10 mouse cellular contexts compared by ENCODE assay signal in the genomic region with DNA sequence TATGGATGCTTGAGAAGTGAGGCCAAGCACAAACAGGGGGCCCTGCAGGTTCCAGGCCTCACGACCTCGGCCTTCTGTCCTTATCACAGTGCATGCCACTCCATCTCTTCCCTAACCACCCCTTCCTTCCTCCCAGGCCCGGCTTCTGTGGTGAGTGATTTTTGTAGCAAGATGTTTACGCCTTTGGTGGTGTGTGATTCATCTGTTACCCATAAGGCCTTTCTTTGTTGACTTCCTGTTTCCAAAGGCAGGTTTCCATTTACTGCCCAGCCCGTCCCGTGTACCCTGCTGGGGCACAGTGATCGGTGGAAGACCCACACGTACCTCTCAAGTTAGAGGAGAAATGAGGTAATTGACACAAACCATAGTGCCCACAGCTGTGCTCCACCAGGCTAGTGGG. TPM values are rescaled to one million over a fixed set of nuclear protein-coding genes. Genes with fewer than 3 reads are reported as not detected.
A peak's percentile ranks its signal among the peaks of the same experiment; 100 is the strongest.
DNase-seq lines count a peak whose midpoint lies in the region; ATAC-seq lines count a peak whose summit lies in the region.
"Had no signal": no experiment of that assay in that cellular context is flagged by ENCODE, and none has a peak within 500 bp of the region (broad histone marks: within the 10 kb centered on the region; RNA-seq: fewer than 3 reads in every experiment).

No protein-coding gene starts in this region.

- H3K9ac ChIP-seq in liver, embryonic 16.5 days (ENCODE audit: low read depth, low read length) = no peak overlapping the region
- H3K9ac ChIP-seq in forebrain, embryonic 13.5 days = no peak overlapping the region
- H3K9ac ChIP-seq: embryonic facial prominence, embryonic 12.5 days; midbrain, embryonic 13.5 days had no signal

- peak; percentile 47 for ATAC-seq in liver, embryonic 16.5 days (ENCODE audit: low read depth)
- ATAC-seq in forebrain, embryonic 13.5 days = no peak
- ATAC-seq: midbrain, embryonic 13.5 days had no signal

- no peak overlapping the region for H3K4me2 ChIP-seq in liver, embryonic 16.5 days (ENCODE audit: low read depth, low read length)
- H3K4me2 ChIP-seq in forebrain, embryonic 13.5 days = no peak overlapping the region
- H3K4me2 ChIP-seq: embryonic facial prominence, embryonic 12.5 days; midbrain, embryonic 13.5 days had no signal

- H3K27ac ChIP-seq in liver, embryonic 16.5 days (ENCODE audit: low read length) = peak overlapping the region; percentile 12; the same call in 1 of the 2 replicates
- no peak overlapping the region for H3K27ac ChIP-seq in embryonic facial prominence, embryonic 10.5 days (replicated peaks)
- H3K27ac ChIP-seq in forebrain, embryonic 13.5 days = no peak overlapping the region
- H3K27ac ChIP-seq: embryonic facial prominence, embryonic 12.5 days; midbrain, embryonic 13.5 days had no signal

- no peaks in the 10 kb centered on the region for H3K36me3 ChIP-seq in liver, embryonic 16.5 days (ENCODE audit: control insufficient read depth, insufficient read depth)
- H3K36me3 ChIP-seq in embryonic facial prominence, embryonic 10.5 days (replicated peaks) = no peaks in the 10 kb centered on the region
- no peaks in the 10 kb centered on the region for H3K36me3 ChIP-seq in forebrain, embryonic 13.5 days (ENCODE audit: poor library complexity, severe bottlenecking)
- H3K36me3 ChIP-seq: embryonic facial prominence, embryonic 12.5 days; midbrain, embryonic 13.5 days had no signal

- WGBS in liver, embryonic 16.5 days (ENCODE audit: insufficient replicate concordance) = 17% methylated on average over 8 of the region's 8 CpGs
- WGBS in embryonic facial prominence, embryonic 10.5 days = 84% methylated on average over 8 of the region's 8 CpGs
- WGBS in forebrain, embryonic 13.5 days = 89% methylated on average over 8 of the region's 8 CpGs

- H3K4me1 ChIP-seq in liver, embryonic 16.5 days (ENCODE audit: control insufficient read depth, low read depth, low read length) = peaks cover 3% of the 10 kb centered on the region
- H3K4me1 ChIP-seq in embryonic facial prominence, embryonic 10.5 days = peaks cover 3% of the 10 kb centered on the region
- H3K4me1 ChIP-seq in forebrain, embryonic 13.5 days = 0 out of 2 replicates have a peak, but pooled peaks cover 6% of the 10 kb centered on the region
- H3K4me1 ChIP-seq: midbrain, embryonic 13.5 days had no signal

- H3K27me3 ChIP-seq in liver, embryonic 16.5 days (ENCODE audit: control insufficient read depth, insufficient read depth, low read depth, low read length) = no peaks in the 10 kb centered on the region
- H3K27me3 ChIP-seq in embryonic facial prominence, embryonic 10.5 days (replicated peaks; ENCODE audit: low read depth, poor library complexity, severe bottlenecking) = no peaks in the 10 kb centered on the region
- no peaks in the 10 kb centered on the region for H3K27me3 ChIP-seq in forebrain, embryonic 13.5 days
- H3K27me3 ChIP-seq: embryonic facial prominence, embryonic 12.5 days; midbrain, embryonic 13.5 days had no signal

- no peaks in the 10 kb centered on the region for H3K9me3 ChIP-seq in liver, embryonic 16.5 days (replicated peaks; ENCODE audit: control insufficient read depth, low read length)
- H3K9me3 ChIP-seq in embryonic facial prominence, embryonic 10.5 days = no peaks in the 10 kb centered on the region
- no peaks in the 10 kb centered on the region for H3K9me3 ChIP-seq in forebrain, embryonic 13.5 days (replicated peaks)
- H3K9me3 ChIP-seq: embryonic facial prominence, embryonic 12.5 days; midbrain, embryonic 13.5 days had no signal

- no peak overlapping the region for H3K4me3 ChIP-seq in liver, embryonic 16.5 days (ENCODE audit: low read depth, low read length)
- no peak overlapping the region for H3K4me3 ChIP-seq in embryonic facial prominence, embryonic 10.5 days
- no peak overlapping the region for H3K4me3 ChIP-seq in forebrain, embryonic 13.5 days
- H3K4me3 ChIP-seq: embryonic facial prominence, embryonic 12.5 days; midbrain, embryonic 13.5 days had no signal

- DNase-seq in MEL-GATA-1-ER (ENCODE audit: extremely low read depth, low read depth) = peak; percentile 78
- peak; percentile 44 to 67 for DNase-seq in heart, adult 9 months (ENCODE audit: low spot score in 2 of 2)
- peak; percentile 48 to 59 for DNase-seq in spleen, adult 18-20 months
- DNase-seq in layer of hippocampus, adult 8-10 months (ENCODE audit: low spot score in 2 of 2) = no peak
- no peak for DNase-seq in embryonic facial prominence, embryonic 10.5 days (ENCODE audit: low spot score)
- no peak for DNase-seq in cerebellum, postnatal 36 days

RNA-seq across cellular contexts. Expression of gene Fam187b, which starts 29.1 kb away (rescaled TPM):
- 3.2 and 3.8 TPM in 2 replicates for polyA plus RNA-seq in liver, embryonic 16.5 days (2015; fragmentation: Nextera tagmentation; extraction: Ambion mirVana)
- under 1 TPM in 1 of 4 experiments, not detected in 3; 0.21 TPM for total RNA-seq in layer of hippocampus, adult 8-10 months (2022)
- polyA plus RNA-seq in embryonic facial prominence, embryonic 10.5 days (2016; fragmentation: Nextera tagmentation; extraction: Ambion mirVana) = 2.9 and 3.3 TPM in 2 replicates
- 0.58 and 0.74 TPM in 2 replicates for polyA plus RNA-seq in forebrain, embryonic 13.5 days (2015; fragmentation: Nextera tagmentation; extraction: Ambion mirVana)

RNA-seq across cellular contexts. Expression of gene Lsr, which starts 29.4 kb away (rescaled TPM):
- 30.5 and 31.8 TPM in 2 replicates for polyA plus RNA-seq in liver, embryonic 16.5 days (2015; fragmentation: Nextera tagmentation; extraction: Ambion mirVana)
- total RNA-seq in layer of hippocampus, adult 8-10 months (2022) = 1 to 10 TPM; 5.1 to 9.0 (median 6.0) TPM
- 33.1 and 33.4 TPM in 2 replicates for polyA plus RNA-seq in embryonic facial prominence, embryonic 10.5 days (2016; fragmentation: Nextera tagmentation; extraction: Ambion mirVana)
- polyA plus RNA-seq in forebrain, embryonic 13.5 days (2015; fragmentation: Nextera tagmentation; extraction: Ambion mirVana) = 17.8 and 22.2 TPM in 2 replicates

RNA-seq across cellular contexts. Expression of gene Fxyd5, which starts 39.6 kb away (rescaled TPM):
- 19.9 and 22.4 TPM in 2 replicates for polyA plus RNA-seq in liver, embryonic 16.5 days (2015; fragmentation: Nextera tagmentation; extraction: Ambion mirVana)
- 10 to 100 TPM; 27.5 to 36.2 (median 30.7) TPM for total RNA-seq in layer of hippocampus, adult 8-10 months (2022)
- 9.1 and 9.5 TPM in 2 replicates for polyA plus RNA-seq in embryonic facial prominence, embryonic 10.5 days (2016; fragmentation: Nextera tagmentation; extraction: Ambion mirVana)
- 11.5 and 12.2 TPM in 2 replicates for polyA plus RNA-seq in forebrain, embryonic 13.5 days (2015; fragmentation: Nextera tagmentation; extraction: Ambion mirVana)

RNA-seq across cellular contexts. Expression of gene Usf2, which starts 46.0 kb away (rescaled TPM):
- polyA plus RNA-seq in liver, embryonic 16.5 days (2015; fragmentation: Nextera tagmentation; extraction: Ambion mirVana) = 7.9 and 9.0 TPM in 2 replicates
- total RNA-seq in layer of hippocampus, adult 8-10 months (2022) = 100 to 1,000 TPM; 118 to 123 (median 120) TPM
- 25.1 and 29.6 TPM in 2 replicates for polyA plus RNA-seq in embryonic facial prominence, embryonic 10.5 days (2016; fragmentation: Nextera tagmentation; extraction: Ambion mirVana)
- 23.9 and 24.4 TPM in 2 replicates for polyA plus RNA-seq in forebrain, embryonic 13.5 days (2015; fragmentation: Nextera tagmentation; extraction: Ambion mirVana)

RNA-seq across cellular contexts. Expression of gene Fxyd7, which starts 48.6 kb away (rescaled TPM):
- 0.15 and 0.65 TPM in 2 replicates for polyA plus RNA-seq in liver, embryonic 16.5 days (2015; fragmentation: Nextera tagmentation; extraction: Ambion mirVana)
- total RNA-seq in layer of hippocampus, adult 8-10 months (2022) = 100 to 1,000 TPM; 103 to 116 (median 108) TPM
- 0.55 and 3.1 TPM in 2 replicates for polyA plus RNA-seq in embryonic facial prominence, embryonic 10.5 days (2016; fragmentation: Nextera tagmentation; extraction: Ambion mirVana)
- polyA plus RNA-seq in forebrain, embryonic 13.5 days (2015; fragmentation: Nextera tagmentation; extraction: Ambion mirVana) = 19.8 and 33.0 TPM in 2 replicates

Comparison
In these comparisons a context has a peak if more than half of its experiments do, and no peak if none do; other contexts are left out.
1. DNase-seq: peak in MEL-GATA-1-ER (single experiment), heart, adult 9 months (2 of 2) and spleen, adult 18-20 months (2 of 2); none in layer of hippocampus, adult 8-10 months (0 of 2), embryonic facial prominence, embryonic 10.5 days (single experiment) and cerebellum, postnatal 36 days (0 of 2).